Mouse (Mus musculus) brain, embryonic 14.5 days (tissue): ENCODE results near the gene Ubr3.

Source experiments
- CTCF ChIP-seq: fragments of 200-500 bp; IDR thresholded peaks from 2 replicates; pipeline ENCODE4 v1.5.1; 2012; ENCODE audit warnings: inconsistent platforms, mild to moderate bottlenecking, moderate library complexity, borderline replicate concordance; ENCODE audit not compliant: insufficient read depth, insufficient read length; ENCODE audit errors: extremely low read depth
- POLR2A ChIP-seq: fragments of 200-500 bp; IDR thresholded peaks from 2 replicates; pipeline ENCODE4 v1.6.1; 2012; ENCODE audit warnings: mild to moderate bottlenecking, inconsistent platforms, borderline replicate concordance; ENCODE audit not compliant: poor library complexity, insufficient read depth, insufficient read length, severe bottlenecking; ENCODE audit errors: extremely low read depth

GRCm38 (mm10) chr2:69917301-69917700 lies 20.3 kb downstream of the Ubr3 start:
- TF ChIP-seq CTCF (no peak), POLR2A (no peak)
